Mouse (Mus musculus) neural tube, embryonic 13.5 days (tissue): Measurements from ENCODE around the gene Tstd1. TPM values are rescaled to one million over a fixed set of nuclear protein-coding genes. Genes with fewer than 3 reads are reported as not detected.

Experiments used
- ATAC-seq: fragments of 200-750 bp; cut with Nextera tagmentation; 2 replicates; pipeline ENCODE4 v1.8.0; 2017; ENCODE audit warnings: low read depth, mild to moderate bottlenecking, moderate TSS enrichment, moderate library complexity
- H3K27ac ChIP-seq: fragments of 300-500 bp; sonication (generic); replicated peaks from 2 replicates; pipeline ENCODE4 v1.5.1; 2015; ENCODE audit warnings: moderate library complexity, mild to moderate bottlenecking, inconsistent platforms
- H3K27me3 ChIP-seq: fragments of 300-500 bp; sonication (generic); 2 replicates; pipeline ENCODE4 v1.6.1; 2015; ENCODE audit warnings: mild to moderate bottlenecking, inconsistent platforms
- H3K36me3 ChIP-seq: fragments of 300-500 bp; sonication (generic); 2 replicates; pipeline ENCODE4 v1.6.1; 2015; ENCODE audit warnings: mild to moderate bottlenecking, inconsistent platforms
- H3K4me1 ChIP-seq: fragments of 300-500 bp; sonication (generic); replicated peaks from 2 replicates; pipeline ENCODE4 v1.6.1; 2015; ENCODE audit warnings: inconsistent platforms
- H3K4me2 ChIP-seq: fragments of 300-500 bp; sonication (generic); 2 replicates; pipeline ENCODE4 v1.6.1; 2015; ENCODE audit warnings: inconsistent platforms, mild to moderate bottlenecking, moderate library complexity
- H3K4me3 ChIP-seq: fragments of 300-500 bp; sonication (generic); 2 replicates; pipeline ENCODE4 v1.5.1; 2015; ENCODE audit warnings: mild to moderate bottlenecking, inconsistent platforms
- H3K9ac ChIP-seq: fragments of 300-500 bp; sonication (generic); 2 replicates; pipeline ENCODE4 v1.6.1; 2015; ENCODE audit warnings: moderate library complexity, mild to moderate bottlenecking, inconsistent platforms
- H3K9me3 ChIP-seq: fragments of 300-500 bp; sonication (generic); 2 replicates; pipeline ENCODE4 v1.6.1; 2016; ENCODE audit warnings: inconsistent platforms
- WGBS: fragments of 180-500 bp; shearing (Covaris S2); methylation state at CpG from one replicate; pipeline ENCODE4 v1.1.7; 2015; 5-methylcytosine and 5-hydroxymethylcytosine counted together
- polyA plus RNA-seq: library from polyadenylated mRNA; unstranded; fragments of >200 nt; fragmentation: Nextera tagmentation; extraction: Ambion mirVana; gene quantifications from 2 replicates; pipeline ENCODE4 v1.2.1, GENCODE M21; 2015

The Tstd1 gene
- polyA plus RNA-seq, 1 experiment from 2014 or later: 8.5 TPM

DNA sequence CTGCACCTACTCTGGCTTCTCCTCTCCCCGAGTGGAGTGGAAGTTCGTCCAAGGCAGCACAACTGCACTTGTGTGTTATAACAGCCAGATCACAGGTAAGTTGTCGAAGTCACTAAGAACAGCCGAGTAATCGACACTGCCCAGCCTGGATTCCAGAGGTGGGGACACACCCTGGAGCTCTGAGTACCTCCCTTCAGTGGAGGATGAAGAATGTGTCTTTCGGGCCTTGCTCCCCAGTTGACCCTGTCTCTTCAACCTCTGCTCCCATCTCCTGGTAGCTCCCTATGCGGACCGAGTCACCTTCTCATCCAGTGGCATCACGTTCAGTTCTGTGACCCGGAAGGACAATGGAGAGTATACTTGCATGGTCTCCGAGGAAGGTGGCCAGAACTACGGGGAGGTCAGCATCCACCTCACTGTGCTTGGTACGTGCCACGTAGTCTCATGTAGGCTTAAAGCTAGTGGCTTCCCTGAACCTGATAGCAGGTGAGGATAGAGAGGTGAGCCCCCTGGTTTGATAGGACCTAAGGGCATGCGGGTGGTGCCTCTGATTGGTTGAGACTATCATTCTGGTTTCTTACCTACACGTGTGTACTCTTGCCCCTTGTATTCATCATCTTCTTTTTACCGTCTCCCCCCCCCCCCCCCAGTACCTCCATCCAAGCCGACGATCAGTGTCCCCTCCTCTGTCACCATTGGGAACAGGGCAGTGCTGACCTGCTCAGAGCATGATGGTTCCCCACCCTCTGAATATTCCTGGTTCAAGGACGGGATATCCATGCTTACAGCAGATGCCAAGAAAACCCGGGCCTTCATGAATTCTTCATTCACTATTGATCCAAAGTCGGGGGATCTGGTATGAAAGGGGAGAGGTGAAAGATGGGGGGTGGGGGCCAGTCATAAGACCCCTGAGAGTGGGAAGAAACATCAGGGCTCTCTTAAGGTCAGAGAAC is 42.2 kb downstream of the Tstd1 start:
- no peak overlapping the region for H3K9ac ChIP-seq
- H3K9me3 ChIP-seq: no peaks in the 10 kb centered on the region
- ATAC-seq: no peak
- no peak overlapping the region for H3K27ac ChIP-seq
- no peaks in the 10 kb centered on the region for H3K27me3 ChIP-seq
- H3K36me3 ChIP-seq: no peaks in the 10 kb centered on the region
- H3K4me2 ChIP-seq: no peak overlapping the region
- no peak overlapping the region for H3K4me3 ChIP-seq
- H3K4me1 ChIP-seq: peaks cover 10% of the 10 kb centered on the region
- WGBS: 96% methylated on average over 22 of the region's 22 CpGs

DNA sequence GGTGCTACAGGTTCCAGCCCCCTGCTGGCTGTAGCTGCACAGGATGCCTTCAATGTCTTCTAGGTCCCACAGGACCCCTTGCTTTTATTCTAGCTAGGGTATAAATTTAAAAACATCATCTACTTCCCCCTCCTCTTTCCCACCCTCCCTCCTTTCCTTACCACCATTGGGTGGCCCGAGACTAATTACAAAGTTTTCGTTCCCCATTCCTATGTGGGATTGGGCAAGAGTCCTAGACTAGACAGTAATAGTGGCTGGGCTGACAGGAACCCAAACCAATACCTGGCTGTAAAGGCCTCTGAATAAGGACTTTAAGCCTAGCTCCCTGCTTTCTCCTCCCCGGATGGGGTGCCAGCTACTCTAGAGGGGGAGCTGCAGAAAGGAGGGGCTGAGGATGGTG is 44.5 kb downstream of the Tstd1 start:
- Histone ChIP-seq H3K9ac (no peak overlapping the region), H3K27me3 (no peaks in the 10 kb centered on the region), H3K27ac (no peak overlapping the region), H3K4me1 (peaks cover 10% of the 10 kb centered on the region), H3K36me3 (no peaks in the 10 kb centered on the region), H3K4me3 (no peak overlapping the region), H3K4me2 (no peak overlapping the region), H3K9me3 (no peaks in the 10 kb centered on the region)
- WGBS: 96% methylated on average over 3 of the region's 3 CpGs
- no peak for ATAC-seq

DNA sequence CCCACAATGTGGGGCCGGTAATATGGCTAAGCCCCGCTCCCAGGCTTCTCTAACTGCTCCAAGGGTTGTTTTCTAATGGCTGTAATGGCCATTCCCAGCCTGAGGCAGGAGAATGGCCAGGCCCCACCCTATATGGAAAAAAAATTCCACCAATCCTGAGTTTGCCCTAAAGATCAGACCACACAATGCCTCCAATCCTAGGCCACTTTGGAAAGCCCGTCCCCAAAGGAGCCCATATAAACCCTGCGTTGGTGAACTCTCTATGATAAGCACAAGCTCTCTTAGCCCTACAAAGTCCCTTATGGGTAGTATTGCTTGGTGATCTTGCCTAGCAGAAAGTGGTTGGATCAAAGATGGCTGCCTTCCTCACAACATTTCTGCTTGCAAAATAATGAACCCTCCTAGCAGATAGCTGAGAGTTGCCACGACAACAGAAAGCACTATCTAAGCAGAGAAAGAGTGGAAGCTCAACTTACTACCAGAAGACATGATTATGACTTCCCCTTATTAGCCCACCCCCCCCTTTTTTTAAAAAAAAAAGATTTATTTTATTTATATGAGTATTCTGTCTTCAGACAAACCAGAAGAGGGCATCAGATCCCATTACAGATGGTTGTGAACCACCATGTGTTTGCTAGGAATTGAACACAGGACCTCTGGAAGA is 47.2 kb downstream of the Tstd1 start:
- Histone ChIP-seq H3K27ac (no peak overlapping the region), H3K36me3 (no peaks in the 10 kb centered on the region), H3K27me3 (no peaks in the 10 kb centered on the region), H3K9me3 (no peaks in the 10 kb centered on the region), H3K4me2 (no peak overlapping the region), H3K9ac (no peak overlapping the region), H3K4me1 (no peaks in the 10 kb centered on the region), H3K4me3 (no peak overlapping the region)
- WGBS: 89% methylated on average over 5 of the region's 5 CpGs
- ATAC-seq: no peak

DNA sequence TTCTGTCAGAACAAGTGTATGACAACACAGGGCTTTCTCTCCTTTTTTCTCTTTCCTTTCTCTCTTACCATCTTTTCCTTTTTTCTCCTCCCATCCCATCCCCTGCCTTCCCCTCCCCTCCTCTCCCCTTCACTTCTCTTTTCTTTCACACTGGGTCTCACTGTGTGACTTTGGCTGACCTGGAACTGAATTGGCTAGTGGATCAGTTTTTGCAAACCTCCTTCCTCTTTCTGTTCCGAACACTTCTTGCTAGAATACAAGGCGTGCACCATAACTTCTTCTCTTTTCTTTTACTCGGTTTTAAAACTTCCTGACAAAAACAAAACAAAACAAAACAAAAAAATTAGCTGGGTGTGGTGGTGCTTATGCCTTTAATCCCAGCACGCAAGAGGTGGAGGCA is 47.9 kb downstream of the Tstd1 start:
- no peak overlapping the region for H3K9ac ChIP-seq
- H3K4me3 ChIP-seq: no peak overlapping the region
- no peak overlapping the region for H3K4me2 ChIP-seq
- H3K4me1 ChIP-seq: no peaks in the 10 kb centered on the region
- no peak for ATAC-seq
- H3K9me3 ChIP-seq: no peaks in the 10 kb centered on the region
- 82% methylated on average over 4 of the region's 4 CpGs for WGBS
- no peaks in the 10 kb centered on the region for H3K27me3 ChIP-seq
- no peaks in the 10 kb centered on the region for H3K36me3 ChIP-seq
- no peak overlapping the region for H3K27ac ChIP-seq

DNA sequence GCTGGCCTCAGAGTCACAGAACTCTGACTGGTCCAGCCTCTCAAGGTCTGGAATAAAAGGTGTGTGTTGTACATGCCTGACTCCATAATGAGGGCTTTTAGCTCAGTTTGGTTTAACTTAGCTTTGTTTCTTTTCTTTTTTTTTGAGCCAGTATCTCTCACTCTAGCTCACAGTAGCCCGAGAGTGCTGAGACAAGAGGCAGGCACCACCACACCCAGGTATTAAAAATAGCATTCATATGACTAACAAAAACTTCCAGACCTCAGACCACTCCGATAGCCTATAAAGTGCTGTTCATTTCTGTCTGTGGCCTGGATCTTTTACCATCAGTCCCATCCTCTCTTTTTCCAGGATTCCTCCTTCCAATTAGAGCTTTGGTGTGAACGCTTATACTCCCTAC is 51.0 kb downstream of the Tstd1 start:
- Histone ChIP-seq H3K4me1 (no peaks in the 10 kb centered on the region), H3K27me3 (no peaks in the 10 kb centered on the region), H3K9me3 (no peaks in the 10 kb centered on the region)

More for the DNA sequence above, 51.0 kb downstream of the Tstd1 start:
- H3K27ac ChIP-seq: no peak overlapping the region
- no peak overlapping the region for H3K4me2 ChIP-seq
- WGBS: 91% methylated on average over 3 of the region's 3 CpGs
- no peak overlapping the region for H3K4me3 ChIP-seq
- no peak overlapping the region for H3K9ac ChIP-seq
- H3K36me3 ChIP-seq: no peaks in the 10 kb centered on the region
- ATAC-seq: no peak

Other genes with a start within 250 kb of the Tstd1 start
- gene Pcp4l1, start 222.6 kb upstream of the Tstd1 start, polyA plus RNA-seq: 13.9 and 18.4 TPM in 2 replicates
- gene Nr1i3, start 204.9 kb upstream of the Tstd1 start, polyA plus RNA-seq: 0.22 and 0.25 TPM in 2 replicates
- 32.6 and 42.6 TPM in 2 replicates for gene Tomm40l, start 196.4 kb upstream of the Tstd1 start, polyA plus RNA-seq
- 4.1 and 6.8 TPM in 2 replicates for gene Apoa2, start 193.8 kb upstream of the Tstd1 start, polyA plus RNA-seq
- 38.6 and 38.7 TPM in 2 replicates for gene Fcer1g, start 184.5 kb upstream of the Tstd1 start, polyA plus RNA-seq
- gene Adamts4, start 168.5 kb upstream of the Tstd1 start, polyA plus RNA-seq: 3.0 and 4.3 TPM in 2 replicates
- 257 and 263 TPM in 2 replicates for gene Ndufs2, start 167.5 kb upstream of the Tstd1 start, polyA plus RNA-seq
- gene B4galt3, start 148.5 kb upstream of the Tstd1 start, polyA plus RNA-seq: 94.0 and 97.8 TPM in 2 replicates
- 43.1 and 47.2 TPM in 2 replicates for gene Ppox, start 137.7 kb upstream of the Tstd1 start, polyA plus RNA-seq
- gene Usp21, start 130.9 kb upstream of the Tstd1 start, polyA plus RNA-seq: 89.3 and 97.3 TPM in 2 replicates
- gene Ufc1, start 123.8 kb upstream of the Tstd1 start, polyA plus RNA-seq: 124 and 132 TPM in 2 replicates
- gene Dedd, start 89.7 kb upstream of the Tstd1 start, polyA plus RNA-seq: 47.4 and 52.7 TPM in 2 replicates
- 51.9 and 52.1 TPM in 2 replicates for gene Nit1, start 73.2 kb upstream of the Tstd1 start, polyA plus RNA-seq
- 152 and 159 TPM in 2 replicates for gene Pfdn2, start 73.2 kb upstream of the Tstd1 start, polyA plus RNA-seq
- gene Klhdc9, start 58.1 kb upstream of the Tstd1 start, polyA plus RNA-seq: 3.3 and 4.0 TPM in 2 replicates
- 2.1 TPM in 2 replicates for gene Nectin4, start 48.8 kb upstream of the Tstd1 start, polyA plus RNA-seq
- 1.2 TPM in 2 replicates for gene Arhgap30, start 29.9 kb upstream of the Tstd1 start, polyA plus RNA-seq
- 183 and 188 TPM in 2 replicates for gene Usf1, start 7.6 kb upstream of the Tstd1 start, polyA plus RNA-seq
- 14.7 and 15.1 TPM in 2 replicates for gene F11r, start 18.7 kb downstream of the Tstd1 start, polyA plus RNA-seq
- gene Alyref2, start 84.6 kb downstream of the Tstd1 start, polyA plus RNA-seq: 28.5 and 28.6 TPM in 2 replicates
- gene Itln1, start 116.4 kb downstream of the Tstd1 start, polyA plus RNA-seq: not detected in 2 replicates
- gene Cd244a, start 140.3 kb downstream of the Tstd1 start, polyA plus RNA-seq: not detected in 2 replicates
- gene Ly9, start 188.5 kb downstream of the Tstd1 start, polyA plus RNA-seq: 0.18 and 0.35 TPM in 2 replicates
- not detected in 2 replicates for gene Slamf7, start 234.2 kb downstream of the Tstd1 start, polyA plus RNA-seq